Mouse (Mus musculus) midbrain, postnatal 0 days (tissue): ENCODE data around the gene Ndrg4. TPM values are rescaled to one million over a fixed set of nuclear protein-coding genes. Genes with fewer than 3 reads are reported as not detected.
A peak's percentile ranks its signal among the peaks of the same experiment; 100 is the strongest.

Experiments used
- ATAC-seq: fragments of 200-750 bp; cut with Nextera tagmentation; 2 replicates; pipeline ENCODE4 v1.8.0; 2017; ENCODE audit warnings: moderate number of reproducible peaks, mild to moderate bottlenecking, moderate TSS enrichment, moderate library complexity; ENCODE audit not compliant: low FRiP score
- DNase-seq: peaks from one replicate; pipeline ENCODE4 v3.0.0-alpha.2; 2015; ENCODE audit warnings: low spot score
- H3K27ac ChIP-seq: fragments of 300-500 bp; sonication (generic); 2 replicates; pipeline ENCODE4 v1.5.1; 2014; ENCODE audit warnings: low read depth, mild to moderate bottlenecking, low read length, mixed read lengths
- H3K27me3 ChIP-seq: fragments of 300-500 bp; sonication (generic); 2 replicates; pipeline ENCODE4 v1.6.1; 2014; ENCODE audit warnings: low read length, control low read depth, mixed read lengths; ENCODE audit not compliant: insufficient read depth
- H3K36me3 ChIP-seq: fragments of 300-500 bp; sonication (generic); 2 replicates; pipeline ENCODE4 v1.6.1; 2014; ENCODE audit warnings: low read length, control low read depth, mixed read lengths; ENCODE audit not compliant: insufficient read depth
- H3K4me1 ChIP-seq: fragments of 300-500 bp; sonication (generic); 2 replicates; pipeline ENCODE4 v1.6.1; 2014; ENCODE audit warnings: mild to moderate bottlenecking, control low read depth, antibody characterized with exemption, low read length, mixed read lengths; ENCODE audit not compliant: insufficient read depth
- H3K4me2 ChIP-seq: fragments of 300-500 bp; sonication (generic); 2 replicates; pipeline ENCODE4 v1.6.1; 2014; ENCODE audit warnings: low read depth, mild to moderate bottlenecking, low read length, mixed read lengths; ENCODE audit not compliant: poor library complexity, severe bottlenecking
- H3K4me3 ChIP-seq: fragments of 300-500 bp; sonication (generic); 2 replicates; pipeline ENCODE4 v1.5.1; 2014; ENCODE audit warnings: low read depth, mild to moderate bottlenecking, low read length, moderate library complexity
- H3K9ac ChIP-seq: fragments of 300-500 bp; sonication (generic); replicated peaks from 2 replicates; pipeline ENCODE4 v1.6.1; 2014; ENCODE audit warnings: mild to moderate bottlenecking, low read length, moderate library complexity, mixed read lengths; ENCODE audit not compliant: poor library complexity, severe bottlenecking
- H3K9me3 ChIP-seq: fragments of 300-500 bp; sonication (generic); 2 replicates; pipeline ENCODE4 v1.6.1; 2016; ENCODE audit warnings: low read length, control low read depth
- CTCF ChIP-seq: IDR thresholded peaks from 2 replicates; pipeline ENCODE4 v1.5.1; 2016; ENCODE audit warnings: antibody characterized with exemption, mild to moderate bottlenecking
- WGBS: fragments of 180-500 bp; shearing (Covaris S2); extraction: QIAGEN DNeasy Blood & Tissue Kit; methylation state at CpG from one replicate; pipeline ENCODE4 v1.1.7; 2014; 5-methylcytosine and 5-hydroxymethylcytosine counted together
- polyA plus RNA-seq: library from polyadenylated mRNA; unstranded; fragments of >200 nt; fragmentation: Nextera tagmentation; extraction: Ambion mirVana; gene quantifications from 2 replicates; pipeline ENCODE4 v1.2.1, GENCODE M21; 2015
- total RNA-seq: library from RNA; depleted of rRNA; stranded (reverse); fragments of >200 nt; gene quantifications from 2 replicates; pipeline ENCODE4 v1.2.3, GENCODE M21; 2014

The Ndrg4 gene
- total and polyA plus RNA-seq, 2 experiments from 2014 or later = 641 to 937 TPM

DNA sequence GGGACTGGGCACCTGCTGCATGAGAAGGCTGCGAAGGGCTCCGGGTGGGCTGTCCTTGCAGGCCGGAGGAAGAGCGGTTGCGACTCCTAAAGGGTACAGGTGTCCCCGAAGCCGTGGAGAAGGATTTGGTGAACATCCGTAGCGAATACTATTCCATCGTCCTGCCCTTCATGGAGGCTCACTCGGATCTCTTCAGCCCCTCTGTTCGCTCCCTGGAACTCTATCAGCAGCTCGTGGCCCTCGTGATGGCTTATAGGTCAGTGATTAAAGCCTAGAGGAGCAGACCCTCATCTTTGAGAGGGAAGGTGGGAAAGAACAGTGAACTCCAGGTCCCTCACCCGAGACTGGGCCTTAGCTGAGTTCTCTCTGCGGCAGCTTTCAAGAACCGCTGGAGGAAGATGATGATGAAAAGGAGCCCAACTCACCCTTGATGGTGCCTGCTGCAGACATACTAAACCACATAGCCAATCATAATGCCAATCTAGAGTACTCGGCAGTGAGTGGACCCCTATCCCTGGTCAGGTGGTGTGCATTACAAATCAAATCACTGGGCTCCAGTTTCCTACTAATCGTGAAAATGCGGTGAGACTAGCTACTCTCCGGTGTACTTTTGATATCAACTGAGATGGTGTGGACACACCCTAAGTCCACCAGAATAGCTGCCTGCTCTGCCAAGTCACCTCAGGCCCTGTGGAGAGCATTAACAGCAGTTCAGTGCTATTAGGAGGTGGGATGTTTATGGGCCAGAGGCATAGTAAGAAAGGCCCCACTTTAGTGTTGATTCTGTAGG is 40.0 kb downstream of the Ndrg4 start:
- Histone ChIP-seq H3K4me2 (peak overlapping the region; percentile 95), H3K9me3 (no peaks in the 10 kb centered on the region), H3K9ac (peak overlapping the region; percentile 68), H3K27ac (peak overlapping the region; percentile 52; the same call in 1 of the 2 replicates), H3K27me3 (no peaks in the 10 kb centered on the region), H3K36me3 (peaks cover 38% of the 10 kb centered on the region), H3K4me3 (peak overlapping the region; percentile 79), H3K4me1 (peaks cover 3% of the 10 kb centered on the region; the same call in 1 of the 2 replicates)
- DNase-seq (no peak), ATAC-seq (0 out of 2 replicates have a peak, but pooled peaks have one; percentile 6)
- WGBS = 21% methylated on average over 21 of the region's 21 CpGs
- TF ChIP-seq CTCF = no peak

DNA sequence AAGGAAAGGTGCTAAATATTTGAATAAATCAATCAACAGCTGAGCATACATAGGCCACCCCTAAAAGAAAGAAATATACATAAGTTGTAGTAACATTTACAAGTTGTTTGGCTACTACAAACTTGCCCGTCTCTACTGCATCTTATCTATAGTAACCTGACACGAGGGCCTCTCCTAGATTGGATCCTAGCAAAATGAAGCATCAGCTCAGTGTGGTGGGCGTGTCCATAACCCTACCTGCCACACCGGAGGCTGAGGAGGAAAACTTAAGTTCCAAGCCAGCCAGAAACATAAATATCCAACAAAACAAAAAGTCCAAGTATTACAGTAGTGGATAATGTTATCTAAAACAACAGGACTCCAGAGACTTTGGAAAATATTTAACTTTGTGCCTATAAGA is 50.8 kb downstream of the Ndrg4 start:
- Histone ChIP-seq H3K4me1 (no peaks in the 10 kb centered on the region), H3K36me3 (peaks cover 70% of the 10 kb centered on the region), H3K27ac (no peak overlapping the region), H3K9me3 (no peaks in the 10 kb centered on the region), H3K27me3 (no peaks in the 10 kb centered on the region), H3K9ac (no peak overlapping the region), H3K4me3 (no peak overlapping the region), H3K4me2 (no peak overlapping the region)
- ATAC-seq = no peak
- TF ChIP-seq CTCF = no peak
- no peak for DNase-seq
- WGBS = 94% methylated on average over 4 of the region's 4 CpGs

GRCm38 (mm10) chr8:95738596-95738995 is 61.8 kb downstream of the Ndrg4 start:
- Histone ChIP-seq H3K4me2 (no peak overlapping the region), H3K4me1 (no peaks in the 10 kb centered on the region), H3K4me3 (no peak overlapping the region), H3K27ac (no peak overlapping the region), H3K27me3 (no peaks in the 10 kb centered on the region), H3K9ac (no peak overlapping the region), H3K36me3 (peaks cover 53% of the 10 kb centered on the region), H3K9me3 (no peaks in the 10 kb centered on the region)
- peak; percentile 67 for TF ChIP-seq CTCF
- ATAC-seq = no peak
- peak; percentile 54 for DNase-seq
- WGBS = 71% methylated on average over 7 of the region's 7 CpGs

GRCm38 (mm10) chr8:95741732-95742131 is 65.0 kb downstream of the Ndrg4 start:
- WGBS = 89% methylated on average over 7 of the region's 7 CpGs
- Histone ChIP-seq H3K4me2 (no peak overlapping the region), H3K9ac (no peak overlapping the region), H3K4me1 (no peaks in the 10 kb centered on the region), H3K9me3 (no peaks in the 10 kb centered on the region), H3K27me3 (no peaks in the 10 kb centered on the region), H3K27ac (no peak overlapping the region), H3K4me3 (no peak overlapping the region), H3K36me3 (peaks cover 57% of the 10 kb centered on the region)
- TF ChIP-seq CTCF = no peak
- no peak for DNase-seq
- no peak for ATAC-seq

DNA sequence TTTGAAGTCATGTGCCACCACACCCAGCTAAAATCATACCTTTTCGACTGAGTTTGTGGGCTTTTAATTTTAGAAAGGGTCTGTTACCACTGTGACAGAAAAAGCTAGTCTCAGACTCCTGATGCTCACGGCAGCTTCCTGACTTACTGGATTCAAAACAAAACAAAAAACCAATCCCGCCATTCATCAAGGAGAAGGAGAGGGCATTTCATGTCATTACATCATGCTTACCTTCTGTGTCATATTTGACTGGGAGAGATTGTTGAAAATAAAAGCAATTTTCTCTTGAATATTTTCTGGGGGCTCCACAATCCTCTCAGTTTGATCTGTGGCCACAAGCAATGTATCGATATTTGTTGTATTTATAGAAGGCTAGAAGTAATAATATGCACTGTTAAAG is 71.2 kb downstream of the Ndrg4 start:
- Histone ChIP-seq H3K9me3 (no peaks in the 10 kb centered on the region), H3K27me3 (no peaks in the 10 kb centered on the region), H3K36me3 (peaks cover 51% of the 10 kb centered on the region), H3K27ac (no peak overlapping the region), H3K4me1 (no peaks in the 10 kb centered on the region), H3K4me3 (no peak overlapping the region), H3K4me2 (no peak overlapping the region), H3K9ac (no peak overlapping the region)
- DNase-seq = no peak
- WGBS = 89% methylated on average over 4 of the region's 4 CpGs
- no peak for TF ChIP-seq CTCF
- ATAC-seq = no peak

DNA sequence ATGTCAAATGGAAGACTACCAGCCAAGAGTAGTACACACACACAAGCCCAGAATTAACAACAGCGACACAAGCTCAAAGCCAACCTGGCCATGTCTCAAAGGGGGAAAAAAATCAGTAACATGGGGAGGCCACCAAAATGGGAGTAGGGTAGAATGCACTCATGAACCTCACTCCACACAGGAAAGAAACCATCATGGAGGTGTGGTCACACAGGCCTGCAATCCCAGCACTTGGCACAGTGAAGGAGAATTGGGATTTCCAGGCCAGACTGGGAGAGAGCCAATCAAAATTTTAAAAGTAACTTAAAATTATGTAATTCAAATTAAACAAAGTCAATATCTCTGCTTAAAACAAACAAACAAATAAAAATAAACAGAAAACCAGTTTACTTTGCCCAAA is 75.1 kb downstream of the Ndrg4 start:
- no peaks in the 10 kb centered on the region for H3K4me1 ChIP-seq
- no peak overlapping the region for H3K9ac ChIP-seq
- no peak overlapping the region for H3K4me3 ChIP-seq
- H3K27ac ChIP-seq = no peak overlapping the region
- H3K36me3 ChIP-seq = peaks cover 46% of the 10 kb centered on the region
- H3K27me3 ChIP-seq = no peaks in the 10 kb centered on the region
- H3K9me3 ChIP-seq = no peaks in the 10 kb centered on the region
- H3K4me2 ChIP-seq = no peak overlapping the region
- no peak for TF ChIP-seq CTCF
- WGBS = 100% methylated on average over 1 of the region's 1 CpGs
- no peak for DNase-seq
- ATAC-seq = no peak
